Mouse (Mus musculus): ENCODE results near the gene Ooep. TPM values are rescaled to one million over a fixed set of nuclear protein-coding genes. Genes with fewer than 3 reads are reported as not detected.
A peak's percentile ranks its signal among the peaks of the same experiment; 100 is the strongest.
"Not testable (repeated sequence)": the region's sequence is repeated elsewhere in the genome, so short reads cannot be mapped to it uniquely, and the experiment has no call there.

The Ooep gene
- polyA plus RNA-seq, 1 experiment from 2014 or later: 0.24 TPM

DNA sequence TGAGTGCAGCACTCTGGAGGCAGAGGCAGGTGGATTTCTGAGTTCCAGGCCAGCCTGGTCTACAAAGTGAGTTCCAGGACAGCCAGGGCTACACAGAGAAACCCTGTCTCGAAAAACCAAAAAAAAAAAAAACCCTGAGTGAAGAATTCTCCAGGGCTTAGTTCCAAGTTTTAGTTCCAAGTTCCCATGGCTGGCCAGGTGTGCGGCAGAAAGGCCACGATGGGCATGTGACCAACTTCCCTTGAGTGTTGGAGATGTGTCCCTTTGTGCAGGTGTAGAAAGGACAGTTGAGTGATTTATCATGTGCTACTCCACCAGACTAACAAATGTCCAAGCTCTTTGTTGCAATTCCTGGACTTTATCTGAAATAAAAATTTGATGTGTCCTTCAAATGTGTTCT lies 29.4 kb downstream of the Ooep start:
- H3K36me3 ChIP-seq (ENCODE audit: control insufficient read depth, insufficient read depth, low read length); ATAC-seq (replicated peaks; ENCODE audit: low FRiP score, low TSS enrichment, low read depth); H3K27me3 ChIP-seq (replicated peaks; ENCODE audit: control insufficient read depth, insufficient read depth, low read length); H3K9me3 ChIP-seq (ENCODE audit: control insufficient read depth, low read length); H3K27ac ChIP-seq (ENCODE audit: low read depth); H3K4me1 ChIP-seq (replicated peaks; ENCODE audit: control insufficient read depth, insufficient read depth, low read length); H3K9ac ChIP-seq (ENCODE audit: low read length); H3K4me3 ChIP-seq (ENCODE audit: low read depth, low read length); DNase-seq (ENCODE audit: low spot score); H3K4me2 ChIP-seq (ENCODE audit: low read length): not testable (repeated sequence)
- WGBS: 86% methylated on average over 3 of the region's 3 CpGs

DNA sequence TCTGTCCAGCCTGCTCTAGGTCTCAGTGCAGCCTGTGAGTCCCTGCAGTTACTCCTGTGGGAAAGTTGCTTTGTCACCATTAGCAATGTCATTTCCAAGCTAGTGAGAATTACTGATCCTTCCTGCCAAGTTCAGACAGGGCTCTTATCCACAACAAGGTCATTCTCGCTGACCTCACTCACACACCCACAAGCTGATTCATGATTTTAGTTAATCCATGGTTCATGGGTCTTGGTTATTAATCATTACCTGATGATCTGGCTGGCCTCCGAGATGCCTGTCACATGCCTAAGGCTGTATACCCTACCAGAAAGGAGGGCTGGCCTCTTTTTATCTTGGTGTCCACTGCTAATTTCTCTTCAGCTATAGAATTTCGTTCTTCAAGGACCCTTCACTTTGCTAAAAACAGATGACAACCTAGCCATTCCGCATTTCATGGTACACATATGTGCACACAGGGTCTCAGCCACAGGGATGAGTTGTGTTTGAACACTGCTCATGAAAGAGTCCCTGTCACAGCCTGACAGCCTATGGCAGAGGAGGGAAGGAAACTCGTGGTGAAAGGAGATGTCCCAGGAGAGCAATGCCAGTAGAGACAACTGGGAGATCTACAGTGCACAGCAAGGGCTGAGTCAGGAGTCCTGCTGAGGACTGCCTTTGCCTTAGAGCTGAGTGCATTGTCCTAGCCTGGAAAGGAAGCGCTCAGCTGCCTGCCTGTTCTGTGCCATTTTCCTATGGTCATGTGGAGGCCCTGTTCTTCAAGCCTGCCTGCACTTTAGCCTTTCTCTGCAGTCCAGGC lies 30.1 kb downstream of the Ooep start:
- WGBS: 58% methylated on average over 6 of the region's 6 CpGs
- ATAC-seq (replicated peaks; ENCODE audit: low FRiP score, low TSS enrichment, low read depth); DNase-seq (ENCODE audit: low spot score): not testable (repeated sequence)

DNA sequence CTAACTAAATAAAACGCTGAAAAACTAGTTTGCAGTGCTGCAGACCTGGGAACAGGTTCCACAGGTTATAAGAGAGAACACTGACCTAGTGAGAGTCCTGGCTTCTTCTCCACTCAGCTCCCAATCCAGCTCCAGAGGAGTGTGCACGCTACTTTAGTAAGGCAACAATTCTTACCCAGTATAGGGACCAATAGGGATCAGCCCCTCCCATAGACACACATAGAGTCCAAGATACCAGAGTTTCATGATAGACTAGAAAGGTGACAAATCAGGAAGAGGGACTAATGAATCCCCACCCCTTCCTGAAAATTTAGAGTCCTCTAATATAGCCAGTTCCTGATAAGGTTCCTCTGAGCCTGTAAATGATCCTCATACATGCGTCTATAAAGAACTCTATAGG lies 31.5 kb downstream of the Ooep start:
- Histone ChIP-seq H3K4me3 (ENCODE audit: low read depth, low read length) (no peak overlapping the region), H3K4me1 (replicated peaks; ENCODE audit: control insufficient read depth, insufficient read depth, low read length) (no peaks in the 10 kb centered on the region), H3K27ac (ENCODE audit: low read depth) (no peak overlapping the region), H3K9ac (ENCODE audit: low read length) (no peak overlapping the region), H3K4me2 (ENCODE audit: low read length) (no peak overlapping the region), H3K9me3 (ENCODE audit: control insufficient read depth, low read length) (no peaks in the 10 kb centered on the region), H3K36me3 (ENCODE audit: control insufficient read depth, insufficient read depth, low read length) (no peaks in the 10 kb centered on the region), H3K27me3 (replicated peaks; ENCODE audit: control insufficient read depth, insufficient read depth, low read length) (no peaks in the 10 kb centered on the region)
- ATAC-seq (replicated peaks; ENCODE audit: low FRiP score, low TSS enrichment, low read depth): peak; percentile 36; the same call in 1 of the 2 replicates
- 55% methylated on average over 3 of the region's 3 CpGs for WGBS
- no peak for DNase-seq (ENCODE audit: low spot score)

More for the DNA sequence above, 30.1 kb downstream of the Ooep start:
- H3K27me3 ChIP-seq (replicated peaks; ENCODE audit: control insufficient read depth, insufficient read depth, low read length); H3K9me3 ChIP-seq (ENCODE audit: control insufficient read depth, low read length); H3K4me2 ChIP-seq (ENCODE audit: low read length); H3K4me3 ChIP-seq (ENCODE audit: low read depth, low read length); H3K9ac ChIP-seq (ENCODE audit: low read length); H3K36me3 ChIP-seq (ENCODE audit: control insufficient read depth, insufficient read depth, low read length); H3K27ac ChIP-seq (ENCODE audit: low read depth); H3K4me1 ChIP-seq (replicated peaks; ENCODE audit: control insufficient read depth, insufficient read depth, low read length): not testable (repeated sequence)

DNA sequence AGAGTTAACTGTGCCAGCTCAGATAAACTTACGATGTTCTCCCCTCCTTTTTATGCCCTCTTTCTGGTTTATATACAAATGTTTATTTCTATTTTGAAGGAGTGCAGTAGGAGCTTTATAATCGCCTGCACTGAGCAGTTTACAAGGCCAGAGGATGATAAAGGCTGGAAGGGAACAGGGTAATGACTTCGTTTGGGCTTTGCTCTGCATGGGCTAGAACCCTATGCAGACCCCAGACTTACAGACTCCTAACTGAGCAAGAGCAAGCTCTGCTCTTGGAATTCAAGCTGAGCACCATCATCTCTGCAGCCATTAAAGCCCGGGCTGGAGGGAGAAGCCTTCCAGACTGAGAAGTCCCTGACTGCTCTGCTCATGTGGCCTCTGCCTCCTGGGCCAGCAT lies 33.3 kb downstream of the Ooep start:
- not testable (repeated sequence) for H3K9ac ChIP-seq (ENCODE audit: low read length); DNase-seq (ENCODE audit: low spot score); H3K4me2 ChIP-seq (ENCODE audit: low read length); H3K27me3 ChIP-seq (replicated peaks; ENCODE audit: control insufficient read depth, insufficient read depth, low read length); H3K4me3 ChIP-seq (ENCODE audit: low read depth, low read length); H3K36me3 ChIP-seq (ENCODE audit: control insufficient read depth, insufficient read depth, low read length); H3K9me3 ChIP-seq (ENCODE audit: control insufficient read depth, low read length); H3K27ac ChIP-seq (ENCODE audit: low read depth); ATAC-seq (replicated peaks; ENCODE audit: low FRiP score, low TSS enrichment, low read depth); H3K4me1 ChIP-seq (replicated peaks; ENCODE audit: control insufficient read depth, insufficient read depth, low read length)
- 36% methylated on average over 3 of the region's 4 CpGs for WGBS

DNA sequence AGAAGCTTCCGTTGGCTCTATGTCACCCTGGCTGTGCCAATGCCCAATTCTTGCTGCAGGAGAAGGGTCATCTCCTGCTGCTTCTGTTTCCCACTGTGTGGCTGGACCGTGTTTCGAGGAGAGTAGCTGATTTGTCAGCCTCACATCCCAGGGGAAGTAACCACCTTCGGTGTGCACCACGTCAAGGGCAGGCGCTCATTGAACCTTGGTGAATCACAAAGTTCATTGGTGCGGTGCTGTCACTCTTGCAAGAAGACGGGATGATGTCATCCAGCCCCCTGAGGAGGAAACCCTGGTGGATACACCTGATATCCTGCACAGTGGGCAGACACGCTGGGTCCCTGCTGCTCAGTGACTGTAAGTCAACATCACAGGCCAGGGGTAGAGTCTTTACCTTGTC lies 35.5 kb downstream of the Ooep start:
- not testable (repeated sequence) for H3K36me3 ChIP-seq (ENCODE audit: control insufficient read depth, insufficient read depth, low read length); H3K4me1 ChIP-seq (replicated peaks; ENCODE audit: control insufficient read depth, insufficient read depth, low read length); H3K9me3 ChIP-seq (ENCODE audit: control insufficient read depth, low read length); H3K27me3 ChIP-seq (replicated peaks; ENCODE audit: control insufficient read depth, insufficient read depth, low read length); H3K4me2 ChIP-seq (ENCODE audit: low read length); ATAC-seq (replicated peaks; ENCODE audit: low FRiP score, low TSS enrichment, low read depth); H3K9ac ChIP-seq (ENCODE audit: low read length); H3K27ac ChIP-seq (ENCODE audit: low read depth); H3K4me3 ChIP-seq (ENCODE audit: low read depth, low read length); DNase-seq (ENCODE audit: low spot score)
- 85% methylated on average over 9 of the region's 9 CpGs for WGBS

DNA sequence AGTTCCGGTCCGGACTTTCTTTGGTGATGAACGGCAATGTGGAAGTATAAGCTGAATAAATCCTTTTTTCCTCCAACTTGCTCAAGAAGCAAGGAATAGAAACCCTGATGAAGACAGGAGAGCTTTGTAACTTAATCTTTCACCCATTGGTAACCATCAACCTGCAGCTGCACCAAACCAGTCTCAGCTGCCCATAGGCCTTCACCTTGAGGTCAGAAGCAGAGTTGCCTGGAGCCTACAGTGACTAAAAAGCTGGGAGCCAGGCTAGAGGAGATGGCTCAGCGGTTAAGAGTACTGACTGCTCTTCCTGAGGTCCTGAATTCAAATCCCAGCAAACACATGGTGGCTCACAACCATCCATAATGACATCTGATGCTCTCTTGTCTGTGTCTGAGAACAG lies 36.0 kb downstream of the Ooep start:
- H3K4me2 ChIP-seq (ENCODE audit: low read length); H3K27me3 ChIP-seq (replicated peaks; ENCODE audit: control insufficient read depth, insufficient read depth, low read length); H3K4me1 ChIP-seq (replicated peaks; ENCODE audit: control insufficient read depth, insufficient read depth, low read length); H3K9ac ChIP-seq (ENCODE audit: low read length); H3K4me3 ChIP-seq (ENCODE audit: low read depth, low read length); H3K9me3 ChIP-seq (ENCODE audit: control insufficient read depth, low read length); DNase-seq (ENCODE audit: low spot score); H3K36me3 ChIP-seq (ENCODE audit: control insufficient read depth, insufficient read depth, low read length); ATAC-seq (replicated peaks; ENCODE audit: low FRiP score, low TSS enrichment, low read depth); H3K27ac ChIP-seq (ENCODE audit: low read depth): not testable (repeated sequence)
- WGBS: 89% methylated on average over 4 of the region's 4 CpGs

DNA sequence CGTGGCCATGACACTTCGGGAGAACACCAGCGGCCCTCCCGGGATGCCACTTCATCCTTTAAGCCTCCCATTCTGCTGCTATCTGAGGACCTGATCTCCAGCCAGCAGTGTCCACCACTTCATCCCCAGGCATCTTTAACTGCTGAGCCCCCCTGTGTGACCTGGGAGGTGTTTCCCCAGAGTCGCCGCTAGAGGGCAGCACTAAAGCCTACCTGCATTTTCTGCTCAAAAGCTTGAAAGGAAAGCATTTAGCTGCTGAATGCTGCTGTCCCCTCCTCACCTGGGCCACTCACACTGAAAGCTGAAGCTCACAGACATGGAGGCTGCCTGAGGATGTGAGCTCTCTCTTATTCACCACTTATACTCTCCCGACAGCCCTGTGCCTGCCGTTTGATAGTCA lies 38.2 kb downstream of the Ooep start:
- H3K4me2 ChIP-seq (ENCODE audit: low read length); H3K36me3 ChIP-seq (ENCODE audit: control insufficient read depth, insufficient read depth, low read length); H3K27ac ChIP-seq (ENCODE audit: low read depth); H3K9me3 ChIP-seq (ENCODE audit: control insufficient read depth, low read length); H3K9ac ChIP-seq (ENCODE audit: low read length); H3K27me3 ChIP-seq (replicated peaks; ENCODE audit: control insufficient read depth, insufficient read depth, low read length); H3K4me1 ChIP-seq (replicated peaks; ENCODE audit: control insufficient read depth, insufficient read depth, low read length); ATAC-seq (replicated peaks; ENCODE audit: low FRiP score, low TSS enrichment, low read depth); H3K4me3 ChIP-seq (ENCODE audit: low read depth, low read length): not testable (repeated sequence)
- 20% methylated on average over 8 of the region's 8 CpGs for WGBS
- DNase-seq (ENCODE audit: low spot score): peak; percentile 74

DNA sequence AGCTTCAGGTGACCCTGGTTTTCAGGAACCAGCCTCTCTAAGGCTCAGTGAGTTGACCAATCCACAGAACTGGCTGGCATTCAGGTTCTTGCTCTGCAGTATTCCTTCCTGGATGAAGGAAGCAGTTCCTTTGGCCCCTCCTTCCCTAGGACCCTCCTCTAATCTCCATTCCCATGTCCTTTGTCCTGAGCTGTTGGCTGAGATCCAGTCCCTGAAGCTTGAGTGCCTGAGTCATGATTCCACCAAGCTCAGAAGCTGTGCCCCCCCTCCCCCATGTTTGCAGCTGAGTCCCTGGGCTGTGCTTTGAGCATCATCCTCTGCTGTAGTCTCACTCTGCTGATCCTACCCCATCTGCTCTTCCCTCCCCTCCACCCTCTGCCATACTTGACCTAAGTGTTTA lies 41.5 kb downstream of the Ooep start:
- H3K27ac ChIP-seq (ENCODE audit: low read depth); H3K9ac ChIP-seq (ENCODE audit: low read length); ATAC-seq (replicated peaks; ENCODE audit: low FRiP score, low TSS enrichment, low read depth); H3K4me3 ChIP-seq (ENCODE audit: low read depth, low read length); H3K4me2 ChIP-seq (ENCODE audit: low read length); H3K9me3 ChIP-seq (ENCODE audit: control insufficient read depth, low read length); DNase-seq (ENCODE audit: low spot score); H3K4me1 ChIP-seq (replicated peaks; ENCODE audit: control insufficient read depth, insufficient read depth, low read length); H3K36me3 ChIP-seq (ENCODE audit: control insufficient read depth, insufficient read depth, low read length); H3K27me3 ChIP-seq (replicated peaks; ENCODE audit: control insufficient read depth, insufficient read depth, low read length): not testable (repeated sequence)

DNA sequence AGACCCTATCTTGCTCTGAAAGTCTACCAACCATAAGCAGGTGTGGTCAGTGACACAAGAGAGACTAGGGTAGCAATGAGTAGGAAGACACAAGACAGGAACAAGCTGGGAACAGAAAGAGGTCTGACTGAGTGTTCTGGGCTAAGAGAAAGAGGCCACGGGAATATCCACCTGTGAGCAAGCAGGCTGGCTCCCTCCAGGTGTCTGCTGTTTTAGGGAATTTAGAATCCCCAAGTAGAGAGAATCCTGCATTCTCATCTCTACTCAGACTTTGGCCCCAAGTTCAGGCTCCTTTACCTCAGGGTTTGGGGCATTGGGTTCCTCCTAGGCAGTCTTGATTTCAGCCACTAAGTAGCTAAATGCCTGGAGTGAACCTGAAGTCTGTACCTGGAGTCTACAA lies 51.2 kb downstream of the Ooep start, which contains the start of gene Omt2b:
Omt2b (plus strand) TSS at position 301 of the 400 bp plus-strand sequence.
- DNase-seq (ENCODE audit: low spot score); H3K9me3 ChIP-seq (ENCODE audit: control insufficient read depth, low read length); H3K9ac ChIP-seq (ENCODE audit: low read length); H3K4me1 ChIP-seq (replicated peaks; ENCODE audit: control insufficient read depth, insufficient read depth, low read length); H3K36me3 ChIP-seq (ENCODE audit: control insufficient read depth, insufficient read depth, low read length); ATAC-seq (replicated peaks; ENCODE audit: low FRiP score, low TSS enrichment, low read depth); H3K4me2 ChIP-seq (ENCODE audit: low read length); H3K4me3 ChIP-seq (ENCODE audit: low read depth, low read length); H3K27ac ChIP-seq (ENCODE audit: low read depth); H3K27me3 ChIP-seq (replicated peaks; ENCODE audit: control insufficient read depth, insufficient read depth, low read length): not testable (repeated sequence)
- 80% methylated on average over 1 of the region's 1 CpGs for WGBS

All from intestine, embryonic 14.5 days (tissue).